Comparison of ENCODE assay signal across 26 mouse cellular contexts in genomic region chr10:107735448-107735847, GRCm38 (mm10). TPM values are rescaled to one million over a fixed set of nuclear protein-coding genes. Genes with fewer than 3 reads are reported as not detected.
DNase-seq lines count a peak whose midpoint lies in the region; ATAC-seq and TF ChIP-seq lines count a peak whose summit lies in the region.
"Had no signal": no experiment of that assay in that cellular context is flagged by ENCODE, and none has a peak within 500 bp of the region (broad histone marks: within the 10 kb centered on the region; RNA-seq: fewer than 3 reads in every experiment).

No protein-coding gene starts in this region.

- no peaks in the 10 kb centered on the region for H3K9me3 ChIP-seq in embryonic facial prominence, embryonic 11.5 days (replicated peaks; ENCODE audit: control insufficient read depth, low read length)
- H3K9me3 ChIP-seq in embryonic facial prominence, embryonic 10.5 days: no peaks in the 10 kb centered on the region
- no peaks in the 10 kb centered on the region for H3K9me3 ChIP-seq in embryonic facial prominence, embryonic 14.5 days (ENCODE audit: control insufficient read depth, low read length)
- no peaks in the 10 kb centered on the region for H3K9me3 ChIP-seq in hindbrain, postnatal 0 days (ENCODE audit: low read length)
- H3K9me3 ChIP-seq: forebrain, embryonic 12.5 days; forebrain, embryonic 15.5 days; hindbrain, embryonic 12.5 days; hindbrain, embryonic 15.5 days; intestine, embryonic 15.5 days had no signal

- TF ChIP-seq CTCF in hindbrain, postnatal 0 days (IDR thresholded peaks at IDR 0.05; ENCODE audit: low read depth): no peak

- no peaks in the 10 kb centered on the region for H3K4me1 ChIP-seq in embryonic facial prominence, embryonic 11.5 days (ENCODE audit: control insufficient read depth, insufficient read depth, low read length)
- H3K4me1 ChIP-seq in embryonic facial prominence, embryonic 10.5 days: no peaks in the 10 kb centered on the region
- no peaks in the 10 kb centered on the region for H3K4me1 ChIP-seq in embryonic facial prominence, embryonic 14.5 days (ENCODE audit: control insufficient read depth, insufficient read depth, low read length)
- H3K4me1 ChIP-seq in hindbrain, postnatal 0 days (ENCODE audit: insufficient read depth, low read length): no peaks in the 10 kb centered on the region
- H3K4me1 ChIP-seq: forebrain, embryonic 12.5 days; forebrain, embryonic 15.5 days; hindbrain, embryonic 15.5 days; intestine, embryonic 15.5 days had no signal

- H3K4me2 ChIP-seq in embryonic facial prominence, embryonic 11.5 days (ENCODE audit: low read depth, low read length): no peak overlapping the region
- H3K4me2 ChIP-seq in embryonic facial prominence, embryonic 14.5 days (ENCODE audit: low read depth, low read length): no peak overlapping the region
- H3K4me2 ChIP-seq in hindbrain, postnatal 0 days (ENCODE audit: low read depth, low read length): no peak overlapping the region
- H3K4me2 ChIP-seq: forebrain, embryonic 12.5 days; forebrain, embryonic 15.5 days; heart, embryonic 11.5 days; hindbrain, embryonic 12.5 days; hindbrain, embryonic 15.5 days; intestine, embryonic 15.5 days had no signal

- H3K9ac ChIP-seq in embryonic facial prominence, embryonic 11.5 days (replicated peaks; ENCODE audit: low read length): no peak overlapping the region
- no peak overlapping the region for H3K9ac ChIP-seq in embryonic facial prominence, embryonic 14.5 days (ENCODE audit: low read depth, low read length)
- no peak overlapping the region for H3K9ac ChIP-seq in hindbrain, postnatal 0 days (replicated peaks; ENCODE audit: low read length)
- H3K9ac ChIP-seq: forebrain, embryonic 12.5 days; forebrain, embryonic 15.5 days; hindbrain, embryonic 12.5 days; hindbrain, embryonic 15.5 days; intestine, embryonic 15.5 days had no signal

- no peak overlapping the region for H3K27ac ChIP-seq in embryonic facial prominence, embryonic 11.5 days (replicated peaks; ENCODE audit: low read depth, low read length)
- no peak overlapping the region for H3K27ac ChIP-seq in embryonic facial prominence, embryonic 10.5 days (replicated peaks)
- H3K27ac ChIP-seq in embryonic facial prominence, embryonic 14.5 days (replicated peaks; ENCODE audit: low read depth, low read length): no peak overlapping the region
- H3K27ac ChIP-seq in hindbrain, postnatal 0 days: no peak overlapping the region
- H3K27ac ChIP-seq: forebrain, embryonic 12.5 days; forebrain, embryonic 15.5 days; gastrocnemius, adult 2 months; hindbrain, embryonic 12.5 days; hindbrain, embryonic 15.5 days; intestine, embryonic 15.5 days had no signal

- WGBS in embryonic facial prominence, embryonic 11.5 days: 54% methylated on average over 7 of the region's 7 CpGs
- 67% methylated on average over 7 of the region's 7 CpGs for WGBS in embryonic facial prominence, embryonic 10.5 days
- WGBS in embryonic facial prominence, embryonic 14.5 days: 48% methylated on average over 7 of the region's 7 CpGs
- 58% methylated on average over 7 of the region's 7 CpGs for WGBS in hindbrain, postnatal 0 days

- DNase-seq in embryonic facial prominence, embryonic 11.5 days (ENCODE audit: low spot score): peak; percentile 59
- no peak for DNase-seq in embryonic facial prominence, embryonic 10.5 days (ENCODE audit: low spot score)
- peak; percentile 5 for DNase-seq in right cerebral cortex, adult 18-20 months
- no peak for DNase-seq in right cerebral cortex, adult 2 months (ENCODE audit: low spot score in 2 of 2)
- peak; percentile 50 for DNase-seq in embryonic facial prominence, embryonic 14.5 days (ENCODE audit: low spot score)
- DNase-seq in embryo, embryonic 11 days: no peak
- DNase-seq in embryo, embryonic 9.5 days (ENCODE audit: extremely low spot score): no peak
- no peak for DNase-seq in hindbrain, postnatal 0 days (ENCODE audit: low spot score)
- DNase-seq: adrenal gland, adult 2 months; adrenal gland, postnatal 14 days; cerebellum, adult 11-12 months; cerebellum, adult 8-10 months; cerebellum, postnatal 10 days; cerebellum, postnatal 36 days; gastrocnemius, adult 2 months; gastrocnemius, postnatal 14 days; heart, adult 11 months had no signal

- ATAC-seq in embryonic facial prominence, embryonic 11.5 days (replicated peaks; ENCODE audit: insufficient number of reproducible peaks, low FRiP score, low TSS enrichment, low read depth): no peak
- ATAC-seq in embryonic facial prominence, embryonic 14.5 days (ENCODE audit: low read depth): peak; percentile 37; the same call in 1 of the 2 replicates
- no peak for ATAC-seq in hindbrain, postnatal 0 days
- ATAC-seq: forebrain, embryonic 15.5 days; intestine, embryonic 15.5 days had no signal

- no peaks in the 10 kb centered on the region for H3K36me3 ChIP-seq in embryonic facial prominence, embryonic 11.5 days (replicated peaks; ENCODE audit: control insufficient read depth, insufficient read depth, low read depth, low read length)
- no peaks in the 10 kb centered on the region for H3K36me3 ChIP-seq in embryonic facial prominence, embryonic 10.5 days (replicated peaks)
- H3K36me3 ChIP-seq in embryonic facial prominence, embryonic 14.5 days (ENCODE audit: control insufficient read depth, insufficient read depth, low read length): no peaks in the 10 kb centered on the region
- H3K36me3 ChIP-seq in hindbrain, postnatal 0 days (ENCODE audit: insufficient read depth, low read length): no peaks in the 10 kb centered on the region
- H3K36me3 ChIP-seq: forebrain, embryonic 12.5 days; forebrain, embryonic 15.5 days; hindbrain, embryonic 12.5 days; hindbrain, embryonic 15.5 days; intestine, embryonic 15.5 days had no signal

- no peaks in the 10 kb centered on the region for H3K27me3 ChIP-seq in embryonic facial prominence, embryonic 11.5 days (ENCODE audit: control insufficient read depth, insufficient read depth, low read length)
- no peaks in the 10 kb centered on the region for H3K27me3 ChIP-seq in embryonic facial prominence, embryonic 10.5 days (replicated peaks; ENCODE audit: low read depth, poor library complexity, severe bottlenecking)
- H3K27me3 ChIP-seq in embryonic facial prominence, embryonic 14.5 days (replicated peaks; ENCODE audit: control insufficient read depth, insufficient read depth, low read length): no peaks in the 10 kb centered on the region
- no peaks in the 10 kb centered on the region for H3K27me3 ChIP-seq in hindbrain, postnatal 0 days (ENCODE audit: insufficient read depth, low read length)
- H3K27me3 ChIP-seq: forebrain, embryonic 12.5 days; forebrain, embryonic 15.5 days; hindbrain, embryonic 12.5 days; hindbrain, embryonic 15.5 days; intestine, embryonic 15.5 days had no signal

- H3K4me3 ChIP-seq in embryonic facial prominence, embryonic 11.5 days (ENCODE audit: low read depth, low read length): no peak overlapping the region
- no peak overlapping the region for H3K4me3 ChIP-seq in embryonic facial prominence, embryonic 10.5 days
- no peak overlapping the region for H3K4me3 ChIP-seq in embryonic facial prominence, embryonic 14.5 days (ENCODE audit: low read depth, low read length)
- H3K4me3 ChIP-seq in hindbrain, postnatal 0 days (ENCODE audit: low read length): no peak overlapping the region
- H3K4me3 ChIP-seq: erythroblast, embryonic 14.5 days; forebrain, embryonic 12.5 days; forebrain, embryonic 15.5 days; gastrocnemius, adult 2 months; hindbrain, embryonic 12.5 days; hindbrain, embryonic 15.5 days; intestine, embryonic 15.5 days had no signal

RNA-seq across cellular contexts. Expression of gene Ptprq, which starts 15.6 kb away (rescaled TPM):
- 0.07 and 0.08 TPM in 2 replicates for polyA plus RNA-seq in embryonic facial prominence, embryonic 11.5 days (2014; fragmentation: Nextera tagmentation; extraction: Ambion mirVana)
- not detected in 2 replicates for polyA plus RNA-seq in embryonic facial prominence, embryonic 10.5 days (2016; fragmentation: Nextera tagmentation; extraction: Ambion mirVana)
- polyA plus RNA-seq in embryonic facial prominence, embryonic 14.5 days (2014; fragmentation: Nextera tagmentation; extraction: Ambion mirVana): 0.39 and 0.47 TPM in 2 replicates
- total RNA-seq in hindbrain, postnatal 0 days (2014; rRNA removed): 0.07 and 0.10 TPM in 2 replicates
- 0.03 and 0.11 TPM in 2 replicates for polyA plus RNA-seq in hindbrain, postnatal 0 days (2015; fragmentation: Nextera tagmentation; extraction: Ambion mirVana)
- total RNA-seq: hematopoietic stem cell, adult 5-6 weeks had no signal
- polyA plus RNA-seq: erythroblast, embryonic 14.5 days; forebrain, embryonic 12.5 days; heart, postnatal 0 days had no signal

Comparison
In these comparisons a context has a peak if more than half of its experiments do, and no peak if none do; other contexts are left out.
1. DNase-seq: peak in embryonic facial prominence, embryonic 11.5 days (single experiment), right cerebral cortex, adult 18-20 months (single experiment) and embryonic facial prominence, embryonic 14.5 days (single experiment); none in embryonic facial prominence, embryonic 10.5 days (single experiment), right cerebral cortex, adult 2 months (0 of 2), embryo, embryonic 11 days (single experiment), embryo, embryonic 9.5 days (single experiment) and hindbrain, postnatal 0 days (single experiment).